Mouse (Mus musculus) stomach, postnatal 0 days (tissue): ENCODE results near the gene Anxa2.

Source experiments
- CTCF ChIP-seq: IDR thresholded peaks from 2 replicates; pipeline ENCODE4 v1.5.1; 2016; ENCODE audit warnings: antibody characterized with exemption, low read depth, mild to moderate bottlenecking, moderate library complexity
- EP300 ChIP-seq: optimal IDR thresholded peaks from 2 replicates; pipeline ENCODE3; 2016; ENCODE audit warnings: antibody characterized with exemption

DNA sequence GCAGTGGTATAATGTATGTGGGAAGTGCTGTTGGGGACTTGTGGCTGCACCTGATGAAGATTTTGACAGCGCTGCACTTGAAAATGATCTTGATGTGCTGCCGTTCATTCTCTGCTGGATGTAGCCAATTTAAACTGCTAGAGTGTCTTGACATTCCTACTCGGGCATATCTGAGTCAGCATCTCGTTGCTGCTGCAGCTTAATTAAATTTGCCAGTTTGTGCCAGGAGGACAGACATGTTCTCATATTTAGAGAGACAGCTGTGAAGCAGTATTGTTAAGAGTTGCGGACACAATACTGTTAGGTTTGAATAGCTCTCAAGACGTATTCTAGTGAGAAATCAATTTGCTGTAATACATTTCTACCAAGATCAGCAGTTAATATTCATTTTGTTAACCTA, 48.7 kb upstream of the Anxa2 start:
- TF ChIP-seq CTCF = no peak
- TF ChIP-seq EP300 = no peak
